9 mouse cellular contexts compared by ENCODE assay signal in genomic region chr7:139011027-139011426, GRCm38 (mm10).
DNase-seq lines count a peak whose midpoint lies in the region; ATAC-seq and TF ChIP-seq lines count a peak whose summit lies in the region.
"Had no signal": no experiment of that assay in that cellular context is flagged by ENCODE, and none has a peak within 500 bp of the region (broad histone marks: within the 10 kb centered on the region; RNA-seq: fewer than 3 reads in every experiment).

No protein-coding gene starts in this region.

- intact Hi-C loops in gastrocnemius, postnatal 14 days (cut with DNase I; ENCODE audit: low total_unique reads): no loop called here

- H3K4me1 ChIP-seq in kidney, adult 2 months (ENCODE audit: control insufficient read depth, insufficient read depth, low read length): no peaks in the 10 kb centered on the region
- H3K4me1 ChIP-seq in kidney, embryonic 14.5 days (ENCODE audit: control insufficient read depth, insufficient read depth, low read length): no peaks in the 10 kb centered on the region
- H3K4me1 ChIP-seq in neural tube, embryonic 11.5 days (ENCODE audit: control insufficient read depth, insufficient read depth, low read length): no peaks in the 10 kb centered on the region
- H3K4me1 ChIP-seq: midbrain, embryonic 12.5 days had no signal

- no peak overlapping the region for H3K27ac ChIP-seq in kidney, adult 2 months (ENCODE audit: insufficient read depth, low read depth, low read length)
- H3K27ac ChIP-seq in kidney, embryonic 14.5 days (ENCODE audit: low read depth, low read length): no peak overlapping the region
- no peak overlapping the region for H3K27ac ChIP-seq in neural tube, embryonic 11.5 days (ENCODE audit: low read depth, low read length)
- H3K27ac ChIP-seq: midbrain, embryonic 12.5 days had no signal

- peak; percentile 41 for DNase-seq in kidney, adult 2 months
- DNase-seq in MN1 (ENCODE audit: low spot score): peak; percentile 60
- DNase-seq in c-Kit-positive CD71-positive TER-119-positive erythroid progenitor cells, embryonic 14.5 days (ENCODE audit: low spot score): peak; percentile 26
- DNase-seq in gastrocnemius, postnatal 14 days: peak; percentile 18
- peak; percentile 32 for DNase-seq in left cerebral cortex, adult 11 months (ENCODE audit: low spot score)
- DNase-seq in neural tube, embryonic 11.5 days (ENCODE audit: low spot score): peak; percentile 69

- H3K4me3 ChIP-seq in kidney, adult 2 months (ENCODE audit: insufficient read depth, low read depth, low read length): no peak overlapping the region
- H3K4me3 ChIP-seq in kidney, embryonic 14.5 days (ENCODE audit: low read length): no peak overlapping the region
- no peak overlapping the region for H3K4me3 ChIP-seq in neural tube, embryonic 11.5 days (ENCODE audit: low read depth, low read length)
- H3K4me3 ChIP-seq: midbrain, embryonic 12.5 days had no signal

- H3K9me3 ChIP-seq in kidney, embryonic 14.5 days (ENCODE audit: control insufficient read depth, low read length): no peaks in the 10 kb centered on the region
- H3K9me3 ChIP-seq in neural tube, embryonic 11.5 days (ENCODE audit: control insufficient read depth, low read length): no peaks in the 10 kb centered on the region
- H3K9me3 ChIP-seq: midbrain, embryonic 12.5 days had no signal

- no peaks in the 10 kb centered on the region for H3K27me3 ChIP-seq in kidney, adult 2 months (replicated peaks; ENCODE audit: control insufficient read depth, insufficient read depth, low read length)
- no peaks in the 10 kb centered on the region for H3K27me3 ChIP-seq in kidney, embryonic 14.5 days (ENCODE audit: control insufficient read depth, insufficient read depth, low read length)
- no peaks in the 10 kb centered on the region for H3K27me3 ChIP-seq in neural tube, embryonic 11.5 days (ENCODE audit: control insufficient read depth, insufficient read depth, low read length)
- H3K27me3 ChIP-seq: midbrain, embryonic 12.5 days had no signal

- H3K4me2 ChIP-seq in kidney, embryonic 14.5 days (replicated peaks; ENCODE audit: low read depth, low read length): no peak overlapping the region
- no peak overlapping the region for H3K4me2 ChIP-seq in neural tube, embryonic 11.5 days (ENCODE audit: low read depth)
- H3K4me2 ChIP-seq: midbrain, embryonic 12.5 days had no signal

- TF ChIP-seq POLR2A in kidney, adult 2 months (IDR thresholded peaks at IDR 0.05; ENCODE audit: low read depth, low read length): no peak

- ATAC-seq in kidney, embryonic 14.5 days (ENCODE audit: low FRiP score, low TSS enrichment): no peak
- no peak for ATAC-seq in neural tube, embryonic 11.5 days (ENCODE audit: insufficient read depth, low FRiP score, low TSS enrichment)
- ATAC-seq in activated CD4-positive, CD25-positive, alpha-beta regulatory T cell, adult 4 months: no peak

- H3K36me3 ChIP-seq in kidney, adult 2 months (ENCODE audit: control insufficient read depth, insufficient read depth, low read length): no peaks in the 10 kb centered on the region
- no peaks in the 10 kb centered on the region for H3K36me3 ChIP-seq in kidney, embryonic 14.5 days (ENCODE audit: control insufficient read depth, insufficient read depth, low read length)
- no peaks in the 10 kb centered on the region for H3K36me3 ChIP-seq in neural tube, embryonic 11.5 days (ENCODE audit: control insufficient read depth, insufficient read depth, low read length)
- H3K36me3 ChIP-seq: midbrain, embryonic 12.5 days had no signal

- WGBS in kidney, adult 2 months: 36% methylated on average over 3 of the region's 3 CpGs
- WGBS in kidney, embryonic 14.5 days: 39% methylated on average over 3 of the region's 3 CpGs
- 37% methylated on average over 3 of the region's 3 CpGs for WGBS in neural tube, embryonic 11.5 days

- peak; percentile 79 for TF ChIP-seq CTCF in kidney, adult 2 months (conservative IDR thresholded peaks at IDR 0.05; ENCODE audit: insufficient read depth, insufficient read length, low read depth, low read length)

- no peak overlapping the region for H3K9ac ChIP-seq in kidney, embryonic 14.5 days (ENCODE audit: low read depth, low read length)
- H3K9ac ChIP-seq in neural tube, embryonic 11.5 days (ENCODE audit: low read length): no peak overlapping the region
- H3K9ac ChIP-seq: midbrain, embryonic 12.5 days had no signal

Comparison
In these comparisons a context has a peak if more than half of its experiments do, and no peak if none do; other contexts are left out.
1. DNase-seq: peak in every context shown above with its lines; median percentile 69 in neural tube, embryonic 11.5 days; 60 in MN1; 41 in kidney, adult 2 months; 32 in left cerebral cortex, adult 11 months; 26 in c-Kit-positive CD71-positive TER-119-positive erythroid progenitor cells, embryonic 14.5 days; 18 in gastrocnemius, postnatal 14 days.